Mouse (Mus musculus) G1E (cell line): ENCODE results near the gene Olfr1396. TPM values are rescaled to one million over a fixed set of nuclear protein-coding genes. Genes with fewer than 3 reads are reported as not detected.

ENCODE experiments used
- polyA plus RNA-seq: library from polyadenylated mRNA; stranded (reverse); fragments of >175 nt; gene quantifications from 2 replicates; pipeline ENCODE4 v1.2.3, GENCODE M21; 2012
- total RNA-seq, 2 experiments: library from RNA; stranded (forward) in 1 of 2; stranded (reverse) in 1 of 2; fragments of 200-1000 nt in 1 of 2; fragments of >200 nt in 1 of 2; fragmentation: Nextera tagmentation in 1 of 2; gene quantifications; 2 replicates each; pipeline ENCODE4 v1.2.3; 2014 to 2017

The Olfr1396 gene
- total and polyA plus RNA-seq, 3 experiments, result 0.11 TPM; not detected in 2

Other genes starting within 250 kb of the Olfr1396 start
- gene Irgm1, start 243.2 kb downstream of the Olfr1396 start, total RNA-seq (2014; fragmentation: Nextera tagmentation), result 39.3 and 44.2 TPM in 2 replicates
- gene Irgm1, start 243.2 kb downstream of the Olfr1396 start, total RNA-seq (2017), result 73.5 and 75.4 TPM in 2 replicates
- 2.3 and 2.9 TPM in 2 replicates for gene Irgm1, start 243.2 kb downstream of the Olfr1396 start, polyA plus RNA-seq
- not detected in 2 replicates for gene Gm5431, start 212.7 kb downstream of the Olfr1396 start, total RNA-seq (2014; fragmentation: Nextera tagmentation)
- gene Gm5431, start 212.7 kb downstream of the Olfr1396 start, total RNA-seq (2017), result 0.06 and 0.11 TPM in 2 replicates
- gene Gm5431, start 212.7 kb downstream of the Olfr1396 start, polyA plus RNA-seq, result not detected in 2 replicates
- gene Psme2b, start 168.7 kb downstream of the Olfr1396 start, total RNA-seq (2014; fragmentation: Nextera tagmentation), result 1.8 and 5.8 TPM in 2 replicates
- gene Psme2b, start 168.7 kb downstream of the Olfr1396 start, total RNA-seq (2017), result 7.6 and 9.0 TPM in 2 replicates
- 1.9 and 2.7 TPM in 2 replicates for gene Psme2b, start 168.7 kb downstream of the Olfr1396 start, polyA plus RNA-seq
- 0.24 TPM in 1 of 2 replicates, not detected in the other for gene Olfr56, start 136.0 kb downstream of the Olfr1396 start, total RNA-seq (2014; fragmentation: Nextera tagmentation)
- 0.27 and 0.46 TPM in 2 replicates for gene Olfr56, start 136.0 kb downstream of the Olfr1396 start, total RNA-seq (2017)
- 0.01 TPM in 1 of 2 replicates, not detected in the other for gene Olfr56, start 136.0 kb downstream of the Olfr1396 start, polyA plus RNA-seq
- gene 9930111J21Rik1, start 135.5 kb downstream of the Olfr1396 start, total RNA-seq (2014; fragmentation: Nextera tagmentation), result 1.1 and 3.9 TPM in 2 replicates
- gene 9930111J21Rik1, start 135.5 kb downstream of the Olfr1396 start, total RNA-seq (2017), result 2.0 and 2.5 TPM in 2 replicates
- 0.02 TPM in 1 of 2 replicates, not detected in the other for gene 9930111J21Rik1, start 135.5 kb downstream of the Olfr1396 start, polyA plus RNA-seq
- gene Gm12185, start 122.6 kb downstream of the Olfr1396 start, total RNA-seq (2014; fragmentation: Nextera tagmentation), result 0.15 TPM in 1 of 2 replicates, not detected in the other
- 0.33 and 0.52 TPM in 2 replicates for gene Gm12185, start 122.6 kb downstream of the Olfr1396 start, total RNA-seq (2017)
- not detected in 2 replicates for gene Gm12185, start 122.6 kb downstream of the Olfr1396 start, polyA plus RNA-seq
- gene Tgtp1, start 120.7 kb downstream of the Olfr1396 start, total RNA-seq (2014; fragmentation: Nextera tagmentation), result 5.3 TPM in 1 of 2 replicates, not detected in the other
- gene Tgtp1, start 120.7 kb downstream of the Olfr1396 start, total RNA-seq (2017), result 0.76 and 1.9 TPM in 2 replicates
- gene Tgtp1, start 120.7 kb downstream of the Olfr1396 start, polyA plus RNA-seq, result 0.02 and 0.03 TPM in 2 replicates
- gene 9930111J21Rik2, start 63.6 kb downstream of the Olfr1396 start, total RNA-seq (2014; fragmentation: Nextera tagmentation), result 4.6 and 7.8 TPM in 2 replicates
- 2.9 and 4.1 TPM in 2 replicates for gene 9930111J21Rik2, start 63.6 kb downstream of the Olfr1396 start, total RNA-seq (2017)
- gene 9930111J21Rik2, start 63.6 kb downstream of the Olfr1396 start, polyA plus RNA-seq, result 0.04 and 0.07 TPM in 2 replicates
- 8.3 and 10.0 TPM in 2 replicates for gene Tgtp2, start 50.7 kb downstream of the Olfr1396 start, total RNA-seq (2014; fragmentation: Nextera tagmentation)
- gene Tgtp2, start 50.7 kb downstream of the Olfr1396 start, total RNA-seq (2017), result 23.1 and 25.2 TPM in 2 replicates
- 0.20 and 0.26 TPM in 2 replicates for gene Tgtp2, start 50.7 kb downstream of the Olfr1396 start, polyA plus RNA-seq
- gene Ifi47, start 38.3 kb downstream of the Olfr1396 start, total RNA-seq (2014; fragmentation: Nextera tagmentation), result 16.5 and 25.1 TPM in 2 replicates
- gene Ifi47, start 38.3 kb downstream of the Olfr1396 start, total RNA-seq (2017), result 31.6 and 32.2 TPM in 2 replicates
- 0.81 and 0.99 TPM in 2 replicates for gene Ifi47, start 38.3 kb downstream of the Olfr1396 start, polyA plus RNA-seq
- gene Olfr1395, start 27.4 kb upstream of the Olfr1396 start, total RNA-seq (2014; fragmentation: Nextera tagmentation), result not detected in 2 replicates
- gene Olfr1395, start 27.4 kb upstream of the Olfr1396 start, total RNA-seq (2017), result 0.06 and 0.16 TPM in 2 replicates
- not detected in 2 replicates for gene Olfr1395, start 27.4 kb upstream of the Olfr1396 start, polyA plus RNA-seq
- not detected in 2 replicates for gene Olfr1394, start 39.5 kb upstream of the Olfr1396 start, total RNA-seq (2014; fragmentation: Nextera tagmentation)
- gene Olfr1394, start 39.5 kb upstream of the Olfr1396 start, total RNA-seq (2017), result 0.16 and 0.17 TPM in 2 replicates
- gene Olfr1394, start 39.5 kb upstream of the Olfr1396 start, polyA plus RNA-seq, result not detected in 2 replicates
- gene Btnl9, start 72.3 kb upstream of the Olfr1396 start, total RNA-seq (2014; fragmentation: Nextera tagmentation), result not detected in 2 replicates
- gene Btnl9, start 72.3 kb upstream of the Olfr1396 start, total RNA-seq (2017), result 0.17 and 0.22 TPM in 2 replicates
- gene Btnl9, start 72.3 kb upstream of the Olfr1396 start, polyA plus RNA-seq, result not detected in 2 replicates
- gene Zfp62, start 88.4 kb upstream of the Olfr1396 start, total RNA-seq (2014; fragmentation: Nextera tagmentation), result 143 and 160 TPM in 2 replicates
- gene Zfp62, start 88.4 kb upstream of the Olfr1396 start, total RNA-seq (2017), result 72.7 and 78.2 TPM in 2 replicates
- gene Zfp62, start 88.4 kb upstream of the Olfr1396 start, polyA plus RNA-seq, result 6.5 and 13.3 TPM in 2 replicates
- 18.2 and 20.0 TPM in 2 replicates for gene Mgat1, start 129.3 kb upstream of the Olfr1396 start, total RNA-seq (2014; fragmentation: Nextera tagmentation)
- gene Mgat1, start 129.3 kb upstream of the Olfr1396 start, total RNA-seq (2017), result 26.1 and 28.9 TPM in 2 replicates
- 34.8 and 36.9 TPM in 2 replicates for gene Mgat1, start 129.3 kb upstream of the Olfr1396 start, polyA plus RNA-seq
- gene Olfr1393, start 163.4 kb upstream of the Olfr1396 start, total RNA-seq (2014; fragmentation: Nextera tagmentation), result not detected in 2 replicates
- gene Olfr1393, start 163.4 kb upstream of the Olfr1396 start, total RNA-seq (2017), result 0.35 and 0.55 TPM in 2 replicates
- not detected in 2 replicates for gene Olfr1393, start 163.4 kb upstream of the Olfr1396 start, polyA plus RNA-seq
- 0.44 TPM in 1 of 2 replicates, not detected in the other for gene Olfr1392, start 170.4 kb upstream of the Olfr1396 start, total RNA-seq (2014; fragmentation: Nextera tagmentation)
- 0.11 and 0.12 TPM in 2 replicates for gene Olfr1392, start 170.4 kb upstream of the Olfr1396 start, total RNA-seq (2017)
- gene Olfr1392, start 170.4 kb upstream of the Olfr1396 start, polyA plus RNA-seq, result not detected in 2 replicates
- not detected in 2 replicates for gene Olfr10, start 189.9 kb upstream of the Olfr1396 start, total RNA-seq (2014; fragmentation: Nextera tagmentation)
- 0.11 TPM in 1 of 2 replicates, not detected in the other for gene Olfr10, start 189.9 kb upstream of the Olfr1396 start, total RNA-seq (2017)
- gene Olfr10, start 189.9 kb upstream of the Olfr1396 start, polyA plus RNA-seq, result not detected in 2 replicates
- gene Olfr1391, start 207.9 kb upstream of the Olfr1396 start, total RNA-seq (2014; fragmentation: Nextera tagmentation), result not detected in 2 replicates
- 0.16 TPM in 1 of 2 replicates, not detected in the other for gene Olfr1391, start 207.9 kb upstream of the Olfr1396 start, total RNA-seq (2017)
- not detected in 2 replicates for gene Olfr1391, start 207.9 kb upstream of the Olfr1396 start, polyA plus RNA-seq
- gene Olfr1390, start 220.3 kb upstream of the Olfr1396 start, total RNA-seq (2014; fragmentation: Nextera tagmentation), result not detected in 2 replicates
- 0.12 and 0.22 TPM in 2 replicates for gene Olfr1390, start 220.3 kb upstream of the Olfr1396 start, total RNA-seq (2017)
- gene Olfr1390, start 220.3 kb upstream of the Olfr1396 start, polyA plus RNA-seq, result not detected in 2 replicates